Mouse (Mus musculus) gastrocnemius, postnatal 10 days (tissue): ENCODE measurements around the gene Invs. TPM values are rescaled to one million over a fixed set of nuclear protein-coding genes. Genes with fewer than 3 reads are reported as not detected.

Source experiments
- DNase-seq: peaks from one replicate; pipeline ENCODE4 v3.0.0; 2021; ENCODE audit warnings: mixed read lengths
- long read RNA-seq, 2 experiments: library from polyadenylated mRNA; stranded (forward); transcript quantifications; one replicate each; pipeline ENCODE4 v2.0.0; 2021
- total RNA-seq, 2 experiments: library from RNA; stranded (reverse); gene quantifications; 2 replicates each; pipeline ENCODE4 v1.2.3; 2021

The Invs gene
- 1 to 10 TPM; 3.5 to 4.6 TPM for total RNA-seq
- long read RNA-seq, experiment 1, full-length matches to known transcripts = 1 of 4 reads
- long read RNA-seq, experiment 1, partial matches to known transcripts = 1 of 4 reads
- long read RNA-seq, experiment 1, other reads (novel, unspliced or antisense) = 2 of 4 reads
- long read RNA-seq, experiment 2, partial matches to known transcripts = 0 of 1 reads
- long read RNA-seq, experiment 2, other reads (novel, unspliced or antisense) = 1 of 1 reads

- peak; percentile 88 for DNase-seq
Observed at GRCm38 (mm10) chr4:48279498-48280134, at the start of gene Invs, which contains the start of gene Erp44. Gene Invs (plus strand): TSS chr4:48279760. Gene Erp44 (minus strand): TSS chr4:48279558.

- no peak for DNase-seq
Observed at GRCm38 (mm10) chr4:48236721-48237120, 42.8 kb upstream of the Invs start.

- DNase-seq = no peak
Observed at GRCm38 (mm10) chr4:48239046-48239445, 40.5 kb upstream of the Invs start.

- DNase-seq = no peak
Observed at GRCm38 (mm10) chr4:48242482-48242881, 37.1 kb upstream of the Invs start.

GRCm38 (mm10) chr4:48243737-48244136 lies 35.8 kb upstream of the Invs start:
- no peak for DNase-seq

- no peak for DNase-seq
Observed at GRCm38 (mm10) chr4:48244280-48244679, 35.3 kb upstream of the Invs start.

GRCm38 (mm10) chr4:48253266-48253665 lies 26.3 kb upstream of the Invs start:
- DNase-seq = no peak

- no peak for DNase-seq
Observed at GRCm38 (mm10) chr4:48258045-48258444, 21.5 kb upstream of the Invs start.

GRCm38 (mm10) chr4:48267683-48268082 lies 11.9 kb upstream of the Invs start:
- no peak for DNase-seq

GRCm38 (mm10) chr4:48268127-48268526 lies 11.4 kb upstream of the Invs start:
- no peak for DNase-seq

GRCm38 (mm10) chr4:48270532-48270931 lies 9.0 kb upstream of the Invs start:
- no peak for DNase-seq

- DNase-seq = no peak
Observed at GRCm38 (mm10) chr4:48271838-48272237, 7.7 kb upstream of the Invs start.

- no peak for DNase-seq
Observed at GRCm38 (mm10) chr4:48273119-48273829, 6.3 kb upstream of the Invs start.

- no peak for DNase-seq
Observed at GRCm38 (mm10) chr4:48275736-48276135, 3.8 kb upstream of the Invs start.

GRCm38 (mm10) chr4:48277011-48277410 lies 2.5 kb upstream of the Invs start:
- DNase-seq = no peak

GRCm38 (mm10) chr4:48278757-48279497 lies 633 bp upstream of the Invs start:
- no peak for DNase-seq

- no peak for DNase-seq
Observed at GRCm38 (mm10) chr4:48281121-48281520, 1.6 kb downstream of the Invs start.

GRCm38 (mm10) chr4:48287086-48287757 lies 7.7 kb downstream of the Invs start:
- no peak for DNase-seq

- DNase-seq = no peak
Observed at GRCm38 (mm10) chr4:48314814-48315213, 35.3 kb downstream of the Invs start.

GRCm38 (mm10) chr4:48316036-48316435 lies 36.5 kb downstream of the Invs start:
- DNase-seq = no peak

- no peak for DNase-seq
Observed at GRCm38 (mm10) chr4:48321276-48321675, 41.7 kb downstream of the Invs start.

GRCm38 (mm10) chr4:48322095-48322494 lies 42.5 kb downstream of the Invs start:
- DNase-seq = no peak
